Mouse (Mus musculus): ENCODE data around the gene Rccd1.

DNA sequence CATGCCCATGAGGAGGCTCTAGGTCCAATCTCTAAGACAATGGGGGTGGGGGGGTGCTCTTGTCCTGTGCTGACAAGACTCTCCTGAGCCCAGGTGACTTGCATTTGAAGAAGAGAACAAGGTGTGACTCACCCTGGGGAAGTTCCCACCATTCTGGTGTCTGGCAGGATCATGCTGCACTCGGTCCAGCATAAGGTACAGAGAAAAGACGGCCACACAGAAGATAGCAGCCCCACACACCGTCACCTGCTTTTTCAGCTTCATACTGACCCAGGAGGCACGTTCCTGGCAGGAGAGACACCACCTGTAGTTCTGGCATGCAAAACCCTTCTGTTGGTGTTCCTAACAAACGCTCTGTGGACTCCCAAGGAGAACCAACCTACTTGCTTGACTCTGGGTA, 45.2 kb upstream of the Rccd1 start:
- TF ChIP-seq CTCF (IDR thresholded peaks at IDR 0.05; ENCODE audit: low read depth) (no peak), EP300 (IDR thresholded peaks at IDR 0.05; ENCODE audit: low read depth) (no peak)
